Mouse (Mus musculus): ENCODE results near the gene Plekha8. TPM values are rescaled to one million over a fixed set of nuclear protein-coding genes. Genes with fewer than 3 reads are reported as not detected.

The Plekha8 gene
- total RNA-seq, 2 experiments from 2014 or later: 3.8 to 4.0 TPM

Other genes with a start within 250 kb of the Plekha8 start
- gene Wipf3, start 165.5 kb upstream of the Plekha8 start, total RNA-seq (2021): 10 to 100 TPM; 13.7 to 18.4 TPM
- 1 to 10 TPM; 3.3 to 4.2 TPM for gene Scrn1, start 28.6 kb upstream of the Plekha8 start, total RNA-seq (2021)
- gene Fkbp14, start 2.2 kb downstream of the Plekha8 start, total RNA-seq (2021): 1 to 10 TPM; 7.6 to 8.4 TPM
- gene Mturn, start 86.5 kb downstream of the Plekha8 start, total RNA-seq (2021): 1 to 10 TPM; 6.0 to 6.6 TPM
- 10 to 100 TPM; 11.5 to 13.1 TPM for gene Znrf2, start 221.8 kb downstream of the Plekha8 start, total RNA-seq (2021)